Mouse (Mus musculus): ENCODE results near the gene Elmo2.

Elmo2 gene

GRCm38 (mm10) chr2:165300424-165300823 is 25.9 kb downstream of the Elmo2 start:
- DNase-seq (ENCODE audit: inconsistent age in 2 of 2, low spot score in 1 of 2), result no peak

GRCm38 (mm10) chr2:165297429-165297828 is 28.9 kb downstream of the Elmo2 start:
- no peak for DNase-seq (ENCODE audit: inconsistent age in 2 of 2, low spot score in 1 of 2)

DNA sequence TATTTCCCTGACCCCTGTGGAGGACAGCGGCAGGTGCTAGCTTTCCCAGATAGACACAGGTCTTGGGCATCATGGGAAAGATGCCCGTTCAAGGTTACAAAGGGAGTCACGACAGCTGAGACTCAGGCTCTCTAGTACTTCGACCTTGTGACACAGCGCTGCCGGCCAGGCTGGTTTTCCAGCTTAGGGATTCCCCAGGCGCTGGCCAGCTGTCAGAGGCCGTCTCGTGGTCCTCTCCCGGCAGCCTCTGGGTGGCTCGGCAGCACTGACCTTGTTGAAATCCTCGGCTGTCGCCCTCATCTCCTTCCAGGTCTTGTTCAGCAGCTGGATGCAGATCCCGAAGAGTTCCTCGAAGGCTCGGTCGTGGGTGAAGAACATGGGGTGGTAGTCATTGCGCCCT is 29.7 kb downstream of the Elmo2 start:
- peak; percentile 59 to 86 for DNase-seq (ENCODE audit: inconsistent age in 2 of 2, low spot score in 1 of 2)

GRCm38 (mm10) chr2:165288315-165289031 is 37.8 kb downstream of the Elmo2 start:
- DNase-seq (ENCODE audit: inconsistent age in 2 of 2, low spot score in 1 of 2), result peak; percentile 92 to 95

DNA sequence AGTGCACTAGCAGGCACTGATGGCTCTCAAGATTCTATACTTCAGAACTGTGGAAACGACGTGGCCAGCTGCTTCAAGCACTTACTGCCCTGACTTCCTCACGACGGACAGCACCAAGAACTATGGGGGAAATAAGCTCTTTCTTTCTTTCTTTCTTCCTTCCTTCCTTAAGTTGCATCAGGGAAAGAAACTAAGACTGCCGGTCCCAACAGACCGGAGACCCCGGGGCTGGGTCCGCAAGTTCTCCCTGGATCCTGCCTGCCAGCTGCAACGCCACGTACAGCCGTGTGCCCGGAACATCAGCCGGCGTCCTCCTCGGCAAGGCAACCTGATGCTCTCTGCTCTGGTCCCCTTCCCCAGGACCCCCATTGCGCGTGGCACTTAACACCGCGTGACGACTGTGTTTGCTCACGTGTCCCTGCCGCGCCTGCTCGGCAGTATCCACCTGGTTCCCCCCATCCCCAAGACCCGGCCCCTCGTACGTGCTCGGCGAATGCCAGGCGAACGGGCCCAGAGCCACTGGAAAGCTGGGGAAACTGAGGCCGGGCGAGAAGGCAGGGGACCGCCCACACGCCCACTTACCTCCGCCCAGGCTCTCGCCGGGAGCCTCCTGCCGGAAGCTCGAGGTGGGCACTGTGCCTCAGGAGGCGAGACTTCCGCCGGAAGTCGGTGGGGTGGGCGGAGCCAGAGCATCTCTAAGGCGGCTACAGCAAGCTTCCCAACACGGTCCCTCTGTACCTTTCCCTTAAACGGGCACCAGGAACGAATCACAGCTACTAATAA is 38.9 kb downstream of the Elmo2 start, which contains the start of gene Slc35c2:
Gene Slc35c2 (minus strand): TSS at position 668 of the 783 bp plus-strand sequence.
- peak; percentile 94 to 97 for DNase-seq (ENCODE audit: inconsistent age in 2 of 2, low spot score in 1 of 2)

DNA sequence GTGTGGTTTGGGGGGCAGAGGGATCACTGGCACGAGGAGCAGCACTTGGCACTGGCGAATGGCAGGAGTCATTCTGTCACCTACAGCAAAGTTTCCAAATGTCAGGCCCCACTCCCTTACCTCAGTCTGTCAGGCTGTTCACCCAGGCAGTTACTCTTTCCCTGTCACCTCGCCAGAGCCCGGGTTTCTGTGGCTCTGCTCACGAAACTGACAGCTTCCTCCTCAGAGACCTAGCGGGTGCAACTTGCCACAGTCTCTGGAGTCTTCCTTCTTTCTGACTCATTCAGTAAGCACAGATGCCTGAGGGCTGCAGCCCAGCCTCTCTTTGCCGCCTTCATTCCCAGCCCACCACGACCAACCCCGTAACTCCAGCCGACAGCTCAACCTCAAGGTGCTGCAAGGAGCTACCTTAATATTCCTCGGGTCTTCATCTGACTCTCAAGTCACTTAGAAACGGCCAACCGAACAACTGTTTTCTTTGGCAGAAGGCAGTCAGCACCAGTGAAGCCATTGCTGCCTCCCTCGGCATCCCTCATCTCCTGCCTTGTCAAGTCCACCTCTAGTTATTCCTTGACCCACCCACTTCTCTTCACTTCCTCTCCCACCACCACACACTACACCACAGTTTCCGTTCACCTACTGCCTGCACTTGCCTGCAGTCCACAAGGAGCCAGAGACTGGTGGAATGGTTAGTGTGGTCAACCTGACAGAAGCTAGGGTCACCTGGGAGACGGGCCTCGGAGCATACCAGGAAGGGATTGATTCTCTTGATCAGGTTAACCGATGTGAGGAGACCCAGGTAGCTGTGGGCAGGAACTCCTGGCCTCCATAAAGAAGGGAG is 39.7 kb downstream of the Elmo2 start:
- DNase-seq (ENCODE audit: inconsistent age in 2 of 2, low spot score in 1 of 2), result peak in 1 of 2 experiments; percentile 55

GRCm38 (mm10) chr2:165285621-165286020 is 40.7 kb downstream of the Elmo2 start:
- no peak for DNase-seq (ENCODE audit: inconsistent age in 2 of 2, low spot score in 1 of 2)

DNA sequence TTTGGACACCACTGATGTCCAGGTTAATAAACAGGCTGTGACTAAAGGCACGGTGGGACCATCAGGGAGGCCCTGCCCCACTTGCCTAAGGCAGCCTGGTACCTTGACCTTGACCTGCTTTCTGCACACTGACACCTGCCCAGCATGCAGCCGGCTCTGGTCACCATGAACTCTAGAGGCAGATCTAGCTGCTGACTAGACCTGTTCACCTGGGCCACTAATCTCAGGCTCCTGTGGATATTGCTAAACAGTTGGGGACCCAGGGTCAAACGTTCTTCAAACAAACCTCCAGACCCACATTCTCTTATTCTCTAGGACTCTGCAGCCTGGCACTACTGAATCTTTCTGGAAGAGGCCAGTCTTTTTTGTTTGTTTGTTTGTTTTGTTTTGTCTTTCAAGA is 41.2 kb downstream of the Elmo2 start:
- DNase-seq (ENCODE audit: inconsistent age in 2 of 2, low spot score in 1 of 2), result no peak

DNA sequence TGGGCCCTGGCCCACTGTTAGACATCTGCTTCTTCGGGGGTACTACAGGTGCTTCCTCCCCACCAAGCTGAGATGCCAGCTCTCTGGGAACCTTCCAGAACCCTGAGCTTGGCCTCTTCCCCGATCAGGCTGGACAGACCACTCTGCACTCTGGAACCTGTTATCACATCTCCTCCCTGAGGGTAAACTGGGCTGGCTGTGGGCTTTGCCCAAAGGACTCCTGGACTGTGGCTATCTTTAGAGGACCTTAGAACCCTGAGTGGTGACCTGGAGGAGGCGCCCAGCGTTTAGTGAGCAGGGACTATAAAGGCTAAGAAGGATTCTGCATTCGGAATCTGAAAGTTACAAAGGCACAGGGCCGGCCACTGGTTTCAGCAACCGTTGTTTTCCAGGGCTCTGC is 41.9 kb downstream of the Elmo2 start:
- no peak for DNase-seq (ENCODE audit: inconsistent age in 2 of 2, low spot score in 1 of 2)

GRCm38 (mm10) chr2:165283644-165284043 is 42.6 kb downstream of the Elmo2 start:
- peak; percentile 54 to 72 for DNase-seq (ENCODE audit: inconsistent age in 2 of 2, low spot score in 1 of 2)

GRCm38 (mm10) chr2:165281779-165282311 is 44.4 kb downstream of the Elmo2 start:
- no peak for DNase-seq (ENCODE audit: inconsistent age in 2 of 2, low spot score in 1 of 2)

DNA sequence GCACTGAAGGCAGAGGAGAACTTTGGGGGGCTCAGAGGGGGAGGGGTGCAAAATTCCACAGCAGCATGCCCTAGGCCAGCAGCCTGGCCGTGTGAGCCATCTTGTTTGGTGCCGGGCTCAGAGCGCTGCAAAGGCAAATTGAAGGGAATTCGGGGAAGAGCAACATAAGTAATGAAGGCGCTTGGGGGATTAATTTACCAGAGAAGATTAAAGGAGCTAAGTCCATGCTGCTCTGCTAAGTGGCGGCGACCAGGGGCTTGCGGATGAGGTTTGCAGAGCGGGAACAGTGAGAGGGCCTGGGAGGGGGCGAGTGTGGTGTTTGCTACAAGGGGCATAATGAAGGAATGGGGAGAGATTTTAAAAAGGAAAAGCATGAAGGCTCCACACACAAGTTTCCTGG is 46.9 kb downstream of the Elmo2 start:
- DNase-seq (ENCODE audit: inconsistent age in 2 of 2, low spot score in 1 of 2), result no peak

GRCm38 (mm10) chr2:165277188-165277740 is 49.0 kb downstream of the Elmo2 start:
- no peak for DNase-seq (ENCODE audit: inconsistent age in 2 of 2, low spot score in 1 of 2)

DNA sequence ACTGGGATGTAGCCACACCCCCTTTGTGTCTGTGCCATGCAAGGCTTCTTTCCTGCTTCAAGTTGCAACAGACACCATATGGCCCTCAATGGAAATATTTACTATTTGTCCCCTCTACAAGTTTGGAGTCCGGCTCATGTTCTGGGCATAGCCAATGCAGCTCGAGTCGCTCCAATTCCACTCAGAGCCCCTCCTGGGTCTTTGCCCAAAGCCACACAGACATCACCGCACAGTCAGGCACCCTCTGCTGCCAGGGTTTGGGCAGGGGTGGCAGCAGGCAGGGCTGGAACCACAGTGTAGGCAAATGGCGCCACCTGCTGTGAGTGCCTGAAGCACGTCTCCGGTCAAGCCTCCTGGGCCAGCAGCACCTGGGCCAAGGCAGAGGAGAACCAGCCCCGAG is 50.5 kb downstream of the Elmo2 start:
- DNase-seq (ENCODE audit: inconsistent age in 2 of 2, low spot score in 1 of 2), result peak; percentile 70 to 85

DNA sequence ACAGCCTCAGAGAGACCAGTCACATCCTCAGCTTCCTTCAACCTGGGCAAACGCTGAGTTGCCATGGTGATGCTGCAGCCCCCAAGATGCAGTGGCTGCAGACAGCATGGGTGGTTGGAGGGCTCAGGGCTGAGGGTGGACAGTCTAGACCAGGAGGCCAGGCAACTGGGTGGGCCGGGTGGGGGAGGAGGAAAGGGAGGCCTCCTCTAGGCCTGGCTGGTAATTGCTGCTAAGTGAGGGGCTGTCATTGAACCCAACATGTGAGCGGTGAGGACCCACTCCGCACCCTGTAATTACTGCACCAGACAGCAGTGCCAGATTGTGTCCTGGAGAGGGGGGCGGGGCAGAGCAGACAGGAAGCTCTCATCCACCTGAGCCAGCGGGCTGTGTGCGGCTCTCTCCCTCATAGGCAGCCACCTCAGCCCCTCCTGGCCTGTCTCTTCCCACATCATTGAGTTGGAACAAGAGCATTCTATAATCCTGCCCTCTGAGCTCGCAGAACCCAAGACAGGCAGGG is 51.1 kb downstream of the Elmo2 start:
- no peak for DNase-seq (ENCODE audit: inconsistent age in 2 of 2, low spot score in 1 of 2)

GRCm38 (mm10) chr2:165273589-165273988 is 52.7 kb downstream of the Elmo2 start:
- no peak for DNase-seq (ENCODE audit: inconsistent age in 2 of 2, low spot score in 1 of 2)

DNA sequence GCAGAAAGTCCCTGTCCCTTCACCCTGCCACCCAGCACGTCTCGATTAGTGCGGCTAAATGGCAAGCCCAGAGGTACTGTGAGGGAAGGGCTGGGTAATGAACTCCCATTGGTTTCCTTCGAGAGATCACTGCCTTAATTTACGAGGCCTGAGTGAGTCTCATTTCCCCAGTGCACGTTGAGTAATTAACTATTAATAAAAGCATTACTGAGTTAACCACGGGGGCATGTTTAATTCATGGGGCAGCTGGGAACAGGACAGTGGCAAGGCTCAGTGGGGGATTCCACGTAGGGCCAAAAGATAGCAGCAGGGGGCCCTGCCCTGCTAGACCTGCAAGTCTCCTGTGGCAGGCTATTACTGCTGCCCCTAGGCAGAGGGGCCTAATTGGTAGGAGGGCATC is 55.0 kb downstream of the Elmo2 start:
- no peak for DNase-seq (ENCODE audit: inconsistent age in 2 of 2, low spot score in 1 of 2)

DNA sequence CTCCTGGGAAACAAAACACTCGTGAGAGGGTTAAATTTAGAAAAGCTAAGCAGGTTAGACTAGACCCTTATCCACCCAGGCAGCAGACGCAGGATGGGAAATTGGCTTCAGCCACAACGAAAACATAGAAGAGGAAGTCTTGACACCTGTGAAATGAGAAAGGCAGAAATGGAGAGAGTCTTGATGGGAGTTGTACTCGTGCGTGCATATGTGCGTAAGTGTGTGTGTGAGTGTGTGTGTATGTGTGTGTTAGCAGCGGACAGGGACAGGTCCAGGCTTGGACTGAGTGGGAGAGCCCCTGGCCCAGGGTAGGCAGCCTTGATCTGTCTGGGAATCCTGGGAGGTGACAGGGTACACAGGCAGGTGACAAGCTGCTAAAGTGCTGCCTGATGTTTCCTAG is 55.4 kb downstream of the Elmo2 start:
- no peak for DNase-seq (ENCODE audit: inconsistent age in 2 of 2, low spot score in 1 of 2)

DNA sequence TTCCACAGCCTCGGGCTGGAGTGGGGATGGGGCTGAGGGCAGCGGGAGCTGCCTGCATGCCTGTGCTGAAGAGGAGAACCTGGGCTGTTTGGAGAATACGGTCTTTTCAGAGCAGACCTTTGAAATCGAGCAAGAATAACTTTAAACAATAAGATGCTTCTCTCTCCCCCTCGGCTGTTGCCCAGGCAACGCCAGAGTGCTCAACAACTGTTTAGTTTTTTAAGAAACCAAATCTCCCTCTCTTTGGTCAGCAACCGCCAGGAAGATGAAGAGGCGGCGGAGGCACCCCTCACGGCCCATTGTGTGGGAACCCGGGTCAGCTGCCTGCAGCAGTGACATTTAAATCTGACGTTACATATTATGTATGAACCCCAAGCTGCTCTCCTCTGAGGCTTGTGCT is 59.5 kb downstream of the Elmo2 start:
- no peak for DNase-seq (ENCODE audit: inconsistent age in 2 of 2, low spot score in 1 of 2)

GRCm38 (mm10) chr2:165263861-165264260 is 62.4 kb downstream of the Elmo2 start:
- no peak for DNase-seq (ENCODE audit: inconsistent age in 2 of 2, low spot score in 1 of 2)
